ENCODE assay signal across 9 mouse cellular contexts in the genomic region with DNA sequence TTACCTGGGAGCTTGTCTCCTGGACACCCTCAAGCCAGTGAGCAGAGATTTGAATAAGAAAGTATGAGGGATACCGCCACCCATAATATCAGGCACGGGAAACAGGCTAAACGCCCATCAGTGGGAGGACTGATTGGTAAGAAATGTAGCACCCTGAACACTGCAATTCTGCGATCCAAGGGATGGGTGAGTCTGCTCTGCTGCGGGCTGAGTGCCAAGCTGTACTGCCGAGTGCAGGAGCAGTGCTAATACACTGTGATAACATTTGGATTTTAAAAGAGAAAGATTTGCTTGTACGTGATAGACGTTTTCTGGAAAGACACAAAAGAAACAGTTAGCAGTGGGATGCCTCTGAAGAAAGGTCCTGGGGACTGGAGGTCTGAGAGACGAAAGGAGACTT. TPM values are rescaled to one million over a fixed set of nuclear protein-coding genes. Genes with fewer than 3 reads are reported as not detected.
A peak's percentile ranks its signal among the peaks of the same experiment; 100 is the strongest.
DNase-seq lines count a peak whose midpoint lies in the region; ATAC-seq and TF ChIP-seq lines count a peak whose summit lies in the region.
"Had no signal": no experiment of that assay in that cellular context is flagged by ENCODE, and none has a peak within 500 bp of the region (broad histone marks: within the 10 kb centered on the region; RNA-seq: fewer than 3 reads in every experiment).

No protein-coding gene starts in this region.

- TF ChIP-seq EP300 in liver, postnatal 0 days (IDR thresholded peaks at IDR 0.05; ENCODE audit: low read depth), result no peak

- peaks cover 16% of the 10 kb centered on the region; the same call in 1 of the 2 replicates for H3K79me2 ChIP-seq in liver, adult 2 months (ENCODE audit: control insufficient read depth, insufficient read depth, low read length)

- H3K27me3 ChIP-seq in forebrain, embryonic 16.5 days (replicated peaks; ENCODE audit: control insufficient read depth, insufficient read depth, low read length), result no peaks in the 10 kb centered on the region
- H3K27me3 ChIP-seq in forebrain, embryonic 11.5 days (ENCODE audit: control insufficient read depth, insufficient read depth, low read length), result no peaks in the 10 kb centered on the region
- no peaks in the 10 kb centered on the region for H3K27me3 ChIP-seq in liver, adult 2 months (ENCODE audit: control insufficient read depth, insufficient read depth, low read length)
- H3K27me3 ChIP-seq in liver, postnatal 0 days (ENCODE audit: insufficient read depth, low read length), result no peaks in the 10 kb centered on the region
- no peaks in the 10 kb centered on the region for H3K27me3 ChIP-seq in heart, embryonic 11.5 days (ENCODE audit: control insufficient read depth, insufficient read depth, low read length)
- H3K27me3 ChIP-seq in midbrain, postnatal 0 days (ENCODE audit: insufficient read depth, low read length), result no peaks in the 10 kb centered on the region

- DNase-seq in forebrain, embryonic 11.5 days (ENCODE audit: low spot score), result no peak
- DNase-seq in liver, adult 2 months (ENCODE audit: extremely low read depth, low read depth, low spot score), result peak; percentile 43
- DNase-seq in liver, postnatal 0 days, result no peak
- DNase-seq in midbrain, postnatal 0 days (ENCODE audit: low spot score), result no peak
- no peak for DNase-seq in embryo, embryonic 11 days
- no peak for DNase-seq in cerebellum, adult 11 months

- no peaks in the 10 kb centered on the region for H3K36me3 ChIP-seq in forebrain, embryonic 16.5 days (ENCODE audit: control insufficient read depth, insufficient read depth)
- H3K36me3 ChIP-seq in forebrain, embryonic 11.5 days (ENCODE audit: control insufficient read depth, insufficient read depth, low read length), result no peaks in the 10 kb centered on the region
- H3K36me3 ChIP-seq in liver, adult 2 months (ENCODE audit: control insufficient read depth, insufficient read depth, low read length), result no peaks in the 10 kb centered on the region
- no peaks in the 10 kb centered on the region; the same call in 1 of the 2 replicates for H3K36me3 ChIP-seq in liver, postnatal 0 days (replicated peaks; ENCODE audit: insufficient read depth, low read length)
- H3K36me3 ChIP-seq in heart, embryonic 11.5 days (ENCODE audit: control insufficient read depth, insufficient read depth, low read length), result no peaks in the 10 kb centered on the region
- no peaks in the 10 kb centered on the region for H3K36me3 ChIP-seq in midbrain, postnatal 0 days (ENCODE audit: insufficient read depth, low read length)
- H3K36me3 ChIP-seq: liver, embryonic 15.5 days had no signal

- no peak overlapping the region for H3K27ac ChIP-seq in forebrain, embryonic 16.5 days (ENCODE audit: low read length)
- no peak overlapping the region for H3K27ac ChIP-seq in forebrain, embryonic 11.5 days (ENCODE audit: low read depth, low read length)
- H3K27ac ChIP-seq in liver, adult 2 months (replicated peaks; ENCODE audit: insufficient read depth, low read depth, low read length), result no peak overlapping the region
- no peak overlapping the region for H3K27ac ChIP-seq in liver, postnatal 0 days (ENCODE audit: low read depth)
- 0 out of 2 replicates have a peak overlapping the region, but pooled peaks have one; percentile 43 for H3K27ac ChIP-seq in heart, embryonic 11.5 days (ENCODE audit: low read depth, low read length)
- H3K27ac ChIP-seq in midbrain, postnatal 0 days (ENCODE audit: low read depth, low read length), result peak overlapping the region; percentile 38; the same call in 1 of the 2 replicates
- H3K27ac ChIP-seq: liver, embryonic 15.5 days had no signal

- no peak for TF ChIP-seq CTCF in liver, adult 2 months (IDR thresholded peaks at IDR 0.05; ENCODE audit: low read depth, low read length)
- TF ChIP-seq CTCF in liver, postnatal 0 days (IDR thresholded peaks at IDR 0.05; ENCODE audit: low read depth), result no peak
- TF ChIP-seq CTCF in midbrain, postnatal 0 days (IDR thresholded peaks at IDR 0.05), result no peak

- 17% methylated on average over 9 of the region's 9 CpGs for WGBS in forebrain, embryonic 16.5 days
- WGBS in forebrain, embryonic 11.5 days, result 39% methylated on average over 9 of the region's 9 CpGs
- 31% methylated on average over 9 of the region's 9 CpGs for WGBS in liver, adult 2 months
- WGBS in liver, postnatal 0 days (ENCODE audit: insufficient replicate concordance), result 53% methylated on average over 9 of the region's 9 CpGs
- WGBS in heart, embryonic 11.5 days (ENCODE audit: insufficient replicate concordance), result 39% methylated on average over 9 of the region's 9 CpGs
- WGBS in midbrain, postnatal 0 days, result 26% methylated on average over 9 of the region's 9 CpGs

- H3K4me3 ChIP-seq in forebrain, embryonic 16.5 days (replicated peaks; ENCODE audit: low read length), result no peak overlapping the region
- no peak overlapping the region for H3K4me3 ChIP-seq in forebrain, embryonic 11.5 days (ENCODE audit: low read depth, low read length)
- no peak overlapping the region for H3K4me3 ChIP-seq in liver, adult 2 months (ENCODE audit: insufficient read depth, low read depth, low read length)
- H3K4me3 ChIP-seq in liver, postnatal 0 days (ENCODE audit: low read depth, low read length), result no peak overlapping the region
- H3K4me3 ChIP-seq in heart, embryonic 11.5 days (ENCODE audit: low read depth, low read length), result no peak overlapping the region
- H3K4me3 ChIP-seq in midbrain, postnatal 0 days (ENCODE audit: low read depth, low read length), result no peak overlapping the region
- H3K4me3 ChIP-seq: liver, embryonic 15.5 days had no signal

- no peak for TF ChIP-seq POLR2A in liver, adult 2 months (IDR thresholded peaks at IDR 0.05; ENCODE audit: extremely low read depth, insufficient read depth, low read length)

- ATAC-seq in forebrain, embryonic 16.5 days, result peak; percentile 54; the same call in 1 of the 2 replicates
- no peak for ATAC-seq in forebrain, embryonic 11.5 days (replicated peaks; ENCODE audit: low FRiP score)
- no peak for ATAC-seq in liver, postnatal 0 days
- no peak for ATAC-seq in heart, embryonic 11.5 days (replicated peaks; ENCODE audit: insufficient number of reproducible peaks, low FRiP score, low TSS enrichment)
- no peak for ATAC-seq in midbrain, postnatal 0 days (ENCODE audit: low FRiP score)

- peaks cover 8% of the 10 kb centered on the region for H3K4me1 ChIP-seq in forebrain, embryonic 16.5 days (replicated peaks; ENCODE audit: control insufficient read depth, insufficient read depth, low read length)
- peaks cover 3% of the 10 kb centered on the region; the same call in 1 of the 2 replicates for H3K4me1 ChIP-seq in forebrain, embryonic 11.5 days (replicated peaks; ENCODE audit: control insufficient read depth, insufficient read depth, low read length)
- peaks cover 22% of the 10 kb centered on the region for H3K4me1 ChIP-seq in liver, adult 2 months (ENCODE audit: control insufficient read depth, insufficient read depth, low read length)
- H3K4me1 ChIP-seq in liver, postnatal 0 days (ENCODE audit: insufficient read depth), result peaks cover 11% of the 10 kb centered on the region
- peaks cover 25% of the 10 kb centered on the region for H3K4me1 ChIP-seq in heart, embryonic 11.5 days (ENCODE audit: control insufficient read depth, insufficient read depth, low read length)
- H3K4me1 ChIP-seq in midbrain, postnatal 0 days (ENCODE audit: insufficient read depth, low read length), result peaks cover 9% of the 10 kb centered on the region; the same call in 1 of the 2 replicates

- H3K4me2 ChIP-seq in forebrain, embryonic 16.5 days (ENCODE audit: low read length), result no peak overlapping the region
- no peak overlapping the region for H3K4me2 ChIP-seq in forebrain, embryonic 11.5 days (ENCODE audit: low read depth, low read length, severe bottlenecking)
- H3K4me2 ChIP-seq in liver, postnatal 0 days (ENCODE audit: low read depth, low read length), result no peak overlapping the region
- H3K4me2 ChIP-seq in heart, embryonic 11.5 days, result peak overlapping the region; percentile 14; the same call in 1 of the 2 replicates
- H3K4me2 ChIP-seq in midbrain, postnatal 0 days (ENCODE audit: low read depth, low read length, poor library complexity, severe bottlenecking), result no peak overlapping the region
- H3K4me2 ChIP-seq: liver, embryonic 15.5 days had no signal

- H3K9me3 ChIP-seq in forebrain, embryonic 16.5 days (ENCODE audit: control insufficient read depth, low read length), result no peaks in the 10 kb centered on the region
- H3K9me3 ChIP-seq in forebrain, embryonic 11.5 days (ENCODE audit: control insufficient read depth, low read length), result no peaks in the 10 kb centered on the region
- H3K9me3 ChIP-seq in liver, postnatal 0 days (ENCODE audit: low read length), result no peaks in the 10 kb centered on the region
- no peaks in the 10 kb centered on the region for H3K9me3 ChIP-seq in heart, embryonic 11.5 days (replicated peaks; ENCODE audit: control insufficient read depth, low read length)
- H3K9me3 ChIP-seq in midbrain, postnatal 0 days (ENCODE audit: low read length), result no peaks in the 10 kb centered on the region
- H3K9me3 ChIP-seq: liver, embryonic 15.5 days had no signal

- H3K9ac ChIP-seq in forebrain, embryonic 16.5 days (replicated peaks; ENCODE audit: low read depth, low read length), result no peak overlapping the region
- no peak overlapping the region for H3K9ac ChIP-seq in forebrain, embryonic 11.5 days (ENCODE audit: low read length)
- no peak overlapping the region for H3K9ac ChIP-seq in liver, adult 2 months (ENCODE audit: low read depth, low read length)
- H3K9ac ChIP-seq in liver, postnatal 0 days (replicated peaks), result no peak overlapping the region
- H3K9ac ChIP-seq in heart, embryonic 11.5 days (ENCODE audit: low read depth, low read length), result no peak overlapping the region
- H3K9ac ChIP-seq in midbrain, postnatal 0 days (replicated peaks; ENCODE audit: low read length, poor library complexity, severe bottlenecking), result 0 out of 2 replicates have a peak overlapping the region, but pooled peaks have one; percentile 8
- H3K9ac ChIP-seq: liver, embryonic 15.5 days had no signal

RNA-seq across cellular contexts. Expression of a gene that starts 26.5 kb away (rescaled TPM):
- 5.5 and 6.3 TPM in 2 replicates for polyA plus RNA-seq in forebrain, embryonic 16.5 days (2015; fragmentation: Nextera tagmentation; extraction: Ambion mirVana)
- 1.0 and 1.1 TPM in 2 replicates for polyA plus RNA-seq in forebrain, embryonic 11.5 days (2014; fragmentation: Nextera tagmentation; extraction: Ambion mirVana)
- total RNA-seq in liver, adult 2 months (2014; rRNA removed), result 1.3 and 2.4 TPM in 2 replicates
- polyA plus RNA-seq in liver, adult 2 months (2012; rRNA removed), result 9.5 and 10.0 TPM in 2 replicates
- polyA plus RNA-seq in liver, postnatal 0 days (2015; fragmentation: Nextera tagmentation; extraction: Ambion mirVana), result 1.5 and 2.0 TPM in 2 replicates
- 12.7 and 16.8 TPM in 2 replicates for polyA plus RNA-seq in heart, embryonic 11.5 days (2014; fragmentation: Nextera tagmentation; extraction: Ambion mirVana)
- 15.4 and 18.5 TPM in 2 replicates for total RNA-seq in midbrain, postnatal 0 days (2014; rRNA removed)
- polyA plus RNA-seq in midbrain, postnatal 0 days (2015; fragmentation: Nextera tagmentation; extraction: Ambion mirVana), result 16.2 and 17.5 TPM in 2 replicates

RNA-seq across cellular contexts. Expression of a gene that starts 29.1 kb away (rescaled TPM):
- polyA plus RNA-seq in forebrain, embryonic 16.5 days (2015; fragmentation: Nextera tagmentation; extraction: Ambion mirVana), result 15.4 and 16.1 TPM in 2 replicates
- 21.8 and 24.0 TPM in 2 replicates for polyA plus RNA-seq in forebrain, embryonic 11.5 days (2014; fragmentation: Nextera tagmentation; extraction: Ambion mirVana)
- total RNA-seq in liver, adult 2 months (2014; rRNA removed), result 11.3 and 14.2 TPM in 2 replicates
- polyA plus RNA-seq in liver, adult 2 months (2012; rRNA removed), result 49.1 and 53.5 TPM in 2 replicates
- polyA plus RNA-seq in liver, postnatal 0 days (2015; fragmentation: Nextera tagmentation; extraction: Ambion mirVana), result 10.9 and 13.0 TPM in 2 replicates
- polyA plus RNA-seq in heart, embryonic 11.5 days (2014; fragmentation: Nextera tagmentation; extraction: Ambion mirVana), result 16.5 and 21.0 TPM in 2 replicates
- total RNA-seq in midbrain, postnatal 0 days (2014; rRNA removed), result 17.4 and 19.9 TPM in 2 replicates
- polyA plus RNA-seq in midbrain, postnatal 0 days (2015; fragmentation: Nextera tagmentation; extraction: Ambion mirVana), result 10.8 and 12.1 TPM in 2 replicates

RNA-seq across cellular contexts. Expression of a gene that starts 41.5 kb away (rescaled TPM):
- polyA plus RNA-seq in forebrain, embryonic 16.5 days (2015; fragmentation: Nextera tagmentation; extraction: Ambion mirVana), result 18.0 and 20.8 TPM in 2 replicates
- polyA plus RNA-seq in forebrain, embryonic 11.5 days (2014; fragmentation: Nextera tagmentation; extraction: Ambion mirVana), result 32.7 and 34.4 TPM in 2 replicates
- 6.7 and 6.9 TPM in 2 replicates for total RNA-seq in liver, adult 2 months (2014; rRNA removed)
- 5.7 and 8.0 TPM in 2 replicates for polyA plus RNA-seq in liver, adult 2 months (2012; rRNA removed)
- polyA plus RNA-seq in liver, postnatal 0 days (2015; fragmentation: Nextera tagmentation; extraction: Ambion mirVana), result 12.4 and 13.6 TPM in 2 replicates
- polyA plus RNA-seq in heart, embryonic 11.5 days (2014; fragmentation: Nextera tagmentation; extraction: Ambion mirVana), result 23.4 and 24.6 TPM in 2 replicates
- 14.2 and 26.0 TPM in 2 replicates for total RNA-seq in midbrain, postnatal 0 days (2014; rRNA removed)
- 10.4 and 12.7 TPM in 2 replicates for polyA plus RNA-seq in midbrain, postnatal 0 days (2015; fragmentation: Nextera tagmentation; extraction: Ambion mirVana)

RNA-seq across cellular contexts. Expression of a gene that starts 50.8 kb away (rescaled TPM):
- polyA plus RNA-seq in forebrain, embryonic 16.5 days (2015; fragmentation: Nextera tagmentation; extraction: Ambion mirVana), result 1.2 and 2.3 TPM in 2 replicates
- 0.86 and 1.1 TPM in 2 replicates for polyA plus RNA-seq in forebrain, embryonic 11.5 days (2014; fragmentation: Nextera tagmentation; extraction: Ambion mirVana)
- total RNA-seq in liver, adult 2 months (2014; rRNA removed), result 1.1 and 1.8 TPM in 2 replicates
- 3.8 and 4.3 TPM in 2 replicates for polyA plus RNA-seq in liver, adult 2 months (2012; rRNA removed)
- 1.1 and 1.5 TPM in 2 replicates for polyA plus RNA-seq in liver, postnatal 0 days (2015; fragmentation: Nextera tagmentation; extraction: Ambion mirVana)
- 2.5 and 3.0 TPM in 2 replicates for polyA plus RNA-seq in heart, embryonic 11.5 days (2014; fragmentation: Nextera tagmentation; extraction: Ambion mirVana)
- total RNA-seq in midbrain, postnatal 0 days (2014; rRNA removed), result 7.1 and 8.0 TPM in 2 replicates
- polyA plus RNA-seq in midbrain, postnatal 0 days (2015; fragmentation: Nextera tagmentation; extraction: Ambion mirVana), result 1.4 and 1.5 TPM in 2 replicates

Comparison
In these comparisons a context has a peak if more than half of its experiments do, and no peak if none do; other contexts are left out.
1. H3K27ac ChIP-seq: peak in heart, embryonic 11.5 days (single experiment) and midbrain, postnatal 0 days (single experiment); none in forebrain, embryonic 16.5 days (single experiment), forebrain, embryonic 11.5 days (single experiment), liver, adult 2 months (single experiment) and liver, postnatal 0 days (single experiment).